In genomic region chr6:135198726-135199125, GRCm38 (mm10) we compare ENCODE assay signal across 8 mouse cellular contexts. TPM values are rescaled to one million over a fixed set of nuclear protein-coding genes. Genes with fewer than 3 reads are reported as not detected.
DNase-seq lines count a peak whose midpoint lies in the region; ATAC-seq lines count a peak whose summit lies in the region.

No protein-coding gene starts in this region.

- H3K4me1 ChIP-seq in kidney, embryonic 16.5 days (ENCODE audit: insufficient read depth, low read length) = peaks cover 18% of the 10 kb centered on the region
- peaks cover 17% of the 10 kb centered on the region for H3K4me1 ChIP-seq in embryonic facial prominence, embryonic 10.5 days
- 0 out of 2 replicates have a peak, but pooled peaks cover 10% of the 10 kb centered on the region for H3K4me1 ChIP-seq in intestine, embryonic 15.5 days (replicated peaks)
- H3K4me1 ChIP-seq in neural tube, embryonic 12.5 days = peaks cover 8% of the 10 kb centered on the region

- H3K27me3 ChIP-seq in kidney, embryonic 16.5 days (ENCODE audit: insufficient read depth, low read length) = no peaks in the 10 kb centered on the region
- H3K27me3 ChIP-seq in embryonic facial prominence, embryonic 10.5 days (replicated peaks; ENCODE audit: low read depth, poor library complexity, severe bottlenecking) = peaks cover 12% of the 10 kb centered on the region; the same call in 1 of the 2 replicates
- no peaks in the 10 kb centered on the region for H3K27me3 ChIP-seq in intestine, embryonic 15.5 days (replicated peaks)
- no peaks in the 10 kb centered on the region for H3K27me3 ChIP-seq in neural tube, embryonic 12.5 days (replicated peaks)

- H3K4me3 ChIP-seq in kidney, embryonic 16.5 days (ENCODE audit: low read length) = peak overlapping the region; percentile 86
- peak overlapping the region; percentile 91 for H3K4me3 ChIP-seq in embryonic facial prominence, embryonic 10.5 days
- peak overlapping the region; percentile 80 for H3K4me3 ChIP-seq in intestine, embryonic 15.5 days (replicated peaks)
- H3K4me3 ChIP-seq in neural tube, embryonic 12.5 days = peak overlapping the region; percentile 87

- WGBS in kidney, embryonic 16.5 days = 57% methylated on average over 6 of the region's 6 CpGs
- 49% methylated on average over 6 of the region's 6 CpGs for WGBS in embryonic facial prominence, embryonic 10.5 days
- WGBS in intestine, embryonic 15.5 days = 33% methylated on average over 6 of the region's 6 CpGs
- 55% methylated on average over 6 of the region's 6 CpGs for WGBS in neural tube, embryonic 12.5 days

- H3K36me3 ChIP-seq in kidney, embryonic 16.5 days (ENCODE audit: insufficient read depth, low read length) = no peaks in the 10 kb centered on the region
- H3K36me3 ChIP-seq in embryonic facial prominence, embryonic 10.5 days (replicated peaks) = no peaks in the 10 kb centered on the region
- no peaks in the 10 kb centered on the region for H3K36me3 ChIP-seq in intestine, embryonic 15.5 days
- no peaks in the 10 kb centered on the region for H3K36me3 ChIP-seq in neural tube, embryonic 12.5 days

- ATAC-seq in kidney, embryonic 16.5 days (ENCODE audit: low FRiP score, low TSS enrichment) = no peak
- ATAC-seq in intestine, embryonic 15.5 days = no peak
- no peak for ATAC-seq in neural tube, embryonic 12.5 days (ENCODE audit: low FRiP score, low read depth)

- peak overlapping the region; percentile 88 for H3K9ac ChIP-seq in kidney, embryonic 16.5 days (replicated peaks; ENCODE audit: low read length)
- H3K9ac ChIP-seq in intestine, embryonic 15.5 days = no peak overlapping the region; the same call in 1 of the 2 replicates
- peak overlapping the region; percentile 85; the same call in 1 of the 2 replicates for H3K9ac ChIP-seq in neural tube, embryonic 12.5 days

- no peak for DNase-seq in kidney, adult 11 months
- DNase-seq in embryonic facial prominence, embryonic 10.5 days (ENCODE audit: low spot score) = no peak
- no peak for DNase-seq in left cerebral cortex, adult 11 months (ENCODE audit: low spot score)
- no peak for DNase-seq in urinary bladder, postnatal 36 days (ENCODE audit: low spot score in 2 of 2)
- DNase-seq in kidney, postnatal 36 days = no peak

- H3K4me2 ChIP-seq in kidney, embryonic 16.5 days (replicated peaks; ENCODE audit: low read depth, low read length) = peak overlapping the region; percentile 77
- peak overlapping the region; percentile 92 for H3K4me2 ChIP-seq in intestine, embryonic 15.5 days (replicated peaks)
- peak overlapping the region; percentile 90 for H3K4me2 ChIP-seq in neural tube, embryonic 12.5 days (replicated peaks)

- peak overlapping the region; percentile 80 for H3K27ac ChIP-seq in kidney, embryonic 16.5 days (ENCODE audit: low read length)
- no peak overlapping the region; the same call in 1 of the 2 replicates for H3K27ac ChIP-seq in embryonic facial prominence, embryonic 10.5 days (replicated peaks)
- peak overlapping the region; percentile 80; the same call in 1 of the 2 replicates for H3K27ac ChIP-seq in intestine, embryonic 15.5 days
- no peak overlapping the region for H3K27ac ChIP-seq in neural tube, embryonic 12.5 days

- no peaks in the 10 kb centered on the region for H3K9me3 ChIP-seq in kidney, embryonic 16.5 days (ENCODE audit: low read length)
- H3K9me3 ChIP-seq in embryonic facial prominence, embryonic 10.5 days = no peaks in the 10 kb centered on the region
- H3K9me3 ChIP-seq in intestine, embryonic 15.5 days = no peaks in the 10 kb centered on the region
- H3K9me3 ChIP-seq in neural tube, embryonic 12.5 days = no peaks in the 10 kb centered on the region

RNA-seq across cellular contexts. Expression of gene Hebp1, which starts 0.9 kb away (rescaled TPM):
- 34.6 and 41.5 TPM in 2 replicates for polyA plus RNA-seq in kidney, embryonic 16.5 days (2015; fragmentation: Nextera tagmentation; extraction: Ambion mirVana)
- 4.1 and 5.2 TPM in 2 replicates for polyA plus RNA-seq in embryonic facial prominence, embryonic 10.5 days (2016; fragmentation: Nextera tagmentation; extraction: Ambion mirVana)
- polyA plus RNA-seq in intestine, embryonic 15.5 days (2015; fragmentation: Nextera tagmentation; extraction: Ambion mirVana) = 45.1 and 58.0 TPM in 2 replicates
- polyA plus RNA-seq in neural tube, embryonic 12.5 days (2016; fragmentation: Nextera tagmentation; extraction: Ambion mirVana) = 5.2 and 7.1 TPM in 2 replicates

RNA-seq across cellular contexts. Expression of gene Fam234b, which starts 0.9 kb away (rescaled TPM):
- polyA plus RNA-seq in kidney, embryonic 16.5 days (2015; fragmentation: Nextera tagmentation; extraction: Ambion mirVana) = 41.1 and 42.9 TPM in 2 replicates
- polyA plus RNA-seq in embryonic facial prominence, embryonic 10.5 days (2016; fragmentation: Nextera tagmentation; extraction: Ambion mirVana) = 18.4 and 20.1 TPM in 2 replicates
- 36.3 and 42.0 TPM in 2 replicates for polyA plus RNA-seq in intestine, embryonic 15.5 days (2015; fragmentation: Nextera tagmentation; extraction: Ambion mirVana)
- polyA plus RNA-seq in neural tube, embryonic 12.5 days (2016; fragmentation: Nextera tagmentation; extraction: Ambion mirVana) = 53.9 and 57.9 TPM in 2 replicates

RNA-seq across cellular contexts. Expression of gene Gsg1, which starts 55.4 kb away (rescaled TPM):
- polyA plus RNA-seq in kidney, embryonic 16.5 days (2015; fragmentation: Nextera tagmentation; extraction: Ambion mirVana) = 0.55 and 0.86 TPM in 2 replicates
- polyA plus RNA-seq in embryonic facial prominence, embryonic 10.5 days (2016; fragmentation: Nextera tagmentation; extraction: Ambion mirVana) = 0.29 and 0.55 TPM in 2 replicates
- 0.41 and 0.47 TPM in 2 replicates for polyA plus RNA-seq in intestine, embryonic 15.5 days (2015; fragmentation: Nextera tagmentation; extraction: Ambion mirVana)
- polyA plus RNA-seq in neural tube, embryonic 12.5 days (2016; fragmentation: Nextera tagmentation; extraction: Ambion mirVana) = 0.44 and 0.78 TPM in 2 replicates

Comparison
In these comparisons a context has a peak if more than half of its experiments do, and no peak if none do; other contexts are left out.
1. H3K27ac ChIP-seq: peak in kidney, embryonic 16.5 days (single experiment) and intestine, embryonic 15.5 days (single experiment); none in embryonic facial prominence, embryonic 10.5 days (single experiment) and neural tube, embryonic 12.5 days (single experiment).
2. Peak in every context shown above with its lines, with median percentiles within 50 percentile points of each other: H3K4me2 ChIP-seq and H3K4me3 ChIP-seq.